Mouse (Mus musculus) ovary, postnatal 10 days (tissue): Measurements from ENCODE around the gene Upk1a.

Experiments
- DNase-seq: peaks from one replicate; pipeline ENCODE4 v3.0.0; 2022; ENCODE audit warnings: low spot score

Upk1a gene

GRCm38 (mm10) chr7:30602583-30602982, 10.1 kb downstream of the Upk1a start:
- DNase-seq = no peak

- DNase-seq = no peak
These were observed 12.0 kb downstream of the Upk1a start for GRCm38 (mm10) chr7:30600651-30601050.

GRCm38 (mm10) chr7:30599933-30600353, 12.7 kb downstream of the Upk1a start:
- peak; percentile 62 for DNase-seq

GRCm38 (mm10) chr7:30598786-30599185, 13.9 kb downstream of the Upk1a start, which contains the start of gene Zbtb32:
Zbtb32 (minus strand) TSS chr7:30598909.
- DNase-seq = no peak

DNA sequence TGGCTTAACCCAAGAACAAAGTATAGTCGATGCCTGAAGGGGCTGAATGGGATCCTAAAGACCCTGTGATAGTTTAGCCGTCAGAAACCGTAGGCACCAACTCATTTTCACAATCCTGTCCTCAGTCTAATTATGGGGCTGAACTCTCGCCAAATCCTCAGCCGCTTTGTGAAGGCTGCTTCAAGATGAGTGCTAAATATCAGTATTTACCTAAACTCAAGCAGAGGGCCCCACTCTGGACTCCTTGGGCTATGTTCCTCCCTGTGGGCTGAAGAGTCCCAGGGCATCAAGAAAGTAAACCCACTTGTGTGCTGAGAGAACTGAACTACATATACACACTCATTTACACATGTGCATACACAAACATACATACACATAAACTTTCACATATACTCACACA, 15.8 kb downstream of the Upk1a start:
- DNase-seq = no peak

DNA sequence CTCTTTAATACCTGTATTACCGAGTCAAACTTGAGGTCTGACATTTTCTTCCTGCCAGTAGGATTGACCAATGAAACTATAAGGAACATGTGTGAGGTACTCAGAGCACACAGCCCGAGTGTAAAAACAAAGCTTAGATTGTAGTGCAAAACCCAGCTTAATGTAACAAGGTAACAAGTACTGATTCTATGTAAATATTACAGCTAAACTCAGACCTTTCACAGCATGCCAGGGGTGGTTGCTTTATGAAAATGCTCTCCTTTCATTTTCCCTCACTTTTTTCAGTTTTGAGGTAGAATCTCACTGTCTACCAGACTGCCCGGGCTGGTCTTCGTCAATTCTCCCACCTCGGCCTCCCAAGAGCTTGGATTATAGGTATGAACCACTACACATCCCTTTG, 16.6 kb downstream of the Upk1a start:
- no peak for DNase-seq

GRCm38 (mm10) chr7:30594510-30595024, 18.1 kb downstream of the Upk1a start:
- no peak for DNase-seq

GRCm38 (mm10) chr7:30593579-30594509, 18.8 kb downstream of the Upk1a start:
- DNase-seq = no peak

GRCm38 (mm10) chr7:30592772-30593423, 19.7 kb downstream of the Upk1a start:
- no peak for DNase-seq

DNA sequence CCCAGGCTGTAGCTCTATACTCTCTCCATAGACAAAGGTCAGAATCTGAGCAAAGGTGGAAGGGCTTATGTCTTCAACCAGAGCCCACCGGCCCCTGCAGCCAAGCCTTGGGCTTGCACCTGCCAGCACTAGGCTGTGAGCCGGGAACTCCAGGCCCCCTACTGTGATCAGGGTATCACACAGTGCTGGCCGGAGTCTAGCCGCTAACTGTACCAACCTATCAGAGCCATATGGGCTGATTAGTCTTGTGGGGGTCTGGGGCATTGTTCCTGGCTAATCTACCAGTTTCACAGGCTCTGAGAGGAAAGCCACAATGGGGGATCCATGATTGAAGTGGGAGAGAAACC, 21.1 kb downstream of the Upk1a start:
- DNase-seq = no peak

GRCm38 (mm10) chr7:30590927-30591604, 21.6 kb downstream of the Upk1a start:
- no peak for DNase-seq

- peak; percentile 69 for DNase-seq
These were observed 23.0 kb downstream of the Upk1a start for GRCm38 (mm10) chr7:30589435-30590301.

DNA sequence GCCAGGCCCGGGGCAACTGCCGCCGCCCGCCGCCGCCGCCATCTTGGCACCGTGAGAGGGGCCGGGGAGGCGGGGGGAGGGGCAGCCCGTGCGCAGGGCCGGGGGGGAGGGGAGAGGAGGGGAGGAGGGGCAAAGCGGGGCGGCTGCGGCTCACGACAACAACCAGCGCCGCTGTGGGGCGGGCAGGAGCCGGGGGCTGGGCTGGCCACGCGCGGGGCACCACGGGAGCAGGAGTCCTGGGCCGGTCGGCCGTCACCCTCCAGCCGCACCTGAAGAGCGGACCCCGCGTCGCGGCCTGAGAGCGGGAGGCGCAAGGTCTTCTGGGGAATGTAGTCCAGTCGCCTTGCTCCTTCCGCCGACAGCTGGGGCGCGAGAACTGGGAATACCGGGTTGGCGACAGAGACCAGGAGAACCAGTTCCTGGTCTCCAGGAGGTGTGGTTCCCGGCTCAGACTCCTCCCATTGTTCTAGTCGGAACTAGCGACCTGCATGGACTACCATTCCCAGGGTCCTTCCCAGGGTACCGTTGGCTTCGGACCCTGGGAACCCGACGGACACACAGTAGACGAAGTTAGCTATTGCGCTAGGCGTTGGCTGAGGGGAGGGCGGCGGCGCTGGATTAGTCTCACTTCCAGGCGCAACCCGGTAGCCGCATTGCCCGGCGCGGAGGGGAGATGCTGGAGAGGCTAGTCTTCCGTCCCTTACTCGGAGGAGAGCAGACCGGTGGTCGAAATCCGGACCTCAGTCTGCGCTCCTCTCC, 23.8 kb downstream of the Upk1a start, which contains the start of gene Kmt2b:
Gene Kmt2b, minus strand, starts transcription at position 51 of the 759 bp plus-strand sequence.
- DNase-seq = peak; percentile 89

- peak; percentile 48 for DNase-seq
These were observed 24.6 kb downstream of the Upk1a start for GRCm38 (mm10) chr7:30587842-30588667.

DNA sequence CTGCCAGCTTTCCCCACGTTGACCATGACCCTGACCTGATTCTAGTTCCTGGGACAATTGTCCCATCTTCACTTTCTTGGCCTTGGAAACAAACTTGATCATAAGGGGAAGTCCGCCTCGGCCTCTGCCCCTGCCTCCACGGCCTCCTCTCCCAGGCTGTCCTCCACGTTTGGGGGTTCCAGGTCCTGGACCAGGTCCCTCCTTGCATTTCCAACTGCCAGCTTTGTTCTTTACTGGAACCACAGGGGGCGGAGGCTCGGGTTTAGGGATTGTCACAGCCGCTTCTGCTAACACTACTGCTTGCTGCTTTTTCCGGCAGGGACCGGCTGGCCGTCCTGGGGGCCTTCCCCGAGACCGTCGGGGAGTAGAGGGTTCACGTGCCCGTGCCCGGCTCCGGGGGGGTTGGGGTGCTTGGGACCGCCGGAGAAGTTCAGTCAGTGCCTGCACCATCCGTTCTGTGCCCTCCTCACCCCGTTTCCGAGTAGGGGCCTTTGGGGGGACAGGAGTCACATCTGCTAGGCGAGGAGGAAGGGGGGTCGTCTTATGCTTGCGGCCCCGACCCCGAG, 26.1 kb downstream of the Upk1a start:
- DNase-seq = no peak

- no peak for DNase-seq
These were observed 27.5 kb downstream of the Upk1a start for GRCm38 (mm10) chr7:30585170-30585569.

- no peak for DNase-seq
These were observed 28.3 kb downstream of the Upk1a start for GRCm38 (mm10) chr7:30584339-30584738.

DNA sequence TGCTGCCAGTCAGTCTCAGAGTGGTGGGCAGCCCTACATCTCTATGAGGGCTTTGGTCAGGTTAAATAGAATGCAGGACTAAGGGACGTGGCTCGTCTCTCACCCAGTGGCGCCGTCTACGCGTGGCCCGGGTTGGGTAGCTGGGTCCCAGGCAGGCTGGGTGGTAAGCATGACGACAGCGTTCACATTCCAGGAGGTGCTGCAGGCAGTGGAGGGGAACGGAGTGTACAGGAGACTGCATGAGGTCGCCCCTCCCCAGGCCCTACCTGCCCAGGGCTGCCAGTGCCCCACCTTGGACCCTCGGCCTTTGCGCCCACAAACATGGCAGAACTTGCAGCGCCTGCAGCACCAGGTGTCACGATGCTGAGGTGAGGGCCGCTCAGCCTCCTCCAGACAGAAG, 31.1 kb downstream of the Upk1a start:
- DNase-seq = no peak

DNA sequence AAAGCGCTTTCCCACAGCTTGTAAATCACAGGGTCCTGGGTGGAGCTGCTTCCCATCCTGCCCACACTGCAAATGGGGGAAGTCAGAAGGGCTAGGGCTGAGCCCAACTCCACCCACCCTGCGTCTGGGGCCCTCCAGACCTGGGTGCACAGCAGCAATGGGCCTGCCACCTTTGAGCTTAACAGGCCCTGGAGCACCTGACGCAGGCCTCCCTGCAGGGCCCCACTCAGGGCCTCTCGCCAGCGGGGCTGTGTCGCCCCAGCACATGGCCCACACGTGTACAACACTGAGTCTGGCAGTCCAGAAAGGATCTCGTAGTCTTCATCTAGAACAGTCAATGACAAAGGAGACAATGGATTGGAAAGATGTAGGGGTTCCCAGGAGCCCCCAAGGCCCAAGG, 32.7 kb downstream of the Upk1a start:
- no peak for DNase-seq
